Mouse (Mus musculus) ES-Bruce4 (cell line): ENCODE results near the gene Sh3gl1. TPM values are rescaled to one million over a fixed set of nuclear protein-coding genes. Genes with fewer than 3 reads are reported as not detected.
A peak's percentile ranks its signal among the peaks of the same experiment; 100 is the strongest.

Experiments
- H3K27ac ChIP-seq: 2 replicates; pipeline ENCODE4 v1.5.1; 2012; ENCODE audit warnings: low read length, inconsistent platforms; ENCODE audit not compliant: insufficient read depth
- H3K27me3 ChIP-seq: 2 replicates; pipeline ENCODE4 v1.6.1; 2012; ENCODE audit warnings: mild to moderate bottlenecking, low read length, inconsistent platforms; ENCODE audit not compliant: control insufficient read depth, poor library complexity, insufficient read depth, severe bottlenecking
- H3K36me3 ChIP-seq: 2 replicates; pipeline ENCODE4 v1.6.1; 2012; ENCODE audit warnings: inconsistent platforms, mild to moderate bottlenecking, low read length, moderate library complexity; ENCODE audit not compliant: control insufficient read depth, poor library complexity, insufficient read depth, severe bottlenecking
- H3K4me1 ChIP-seq: one replicate; pipeline ENCODE4 v1.8.1; 2011; ENCODE audit warnings: low read length; ENCODE audit not compliant: control insufficient read depth, insufficient read depth
- H3K4me3 ChIP-seq: 2 replicates; pipeline ENCODE4 v1.5.1; 2011; ENCODE audit warnings: low read depth, mild to moderate bottlenecking, low read length
- H3K9ac ChIP-seq: 2 replicates; pipeline ENCODE4 v1.6.1; 2012; ENCODE audit warnings: low read depth, mild to moderate bottlenecking, inconsistent platforms; ENCODE audit not compliant: poor library complexity, severe bottlenecking
- H3K9me3 ChIP-seq: replicated peaks from 2 replicates; pipeline ENCODE4 v1.6.1; 2012; ENCODE audit warnings: mild to moderate bottlenecking, low read length, inconsistent platforms; ENCODE audit not compliant: control insufficient read depth, poor library complexity, insufficient read depth, severe bottlenecking
- CTCF ChIP-seq: IDR thresholded peaks from one replicate; pipeline ENCODE4 v1.8.1; 2011; ENCODE audit warnings: low read depth, low read length
- EP300 ChIP-seq: IDR thresholded peaks from 2 replicates; pipeline ENCODE4 v1.6.1; 2011; ENCODE audit warnings: low read depth, low read length; ENCODE audit not compliant: insufficient read depth
- POLR2A ChIP-seq: IDR thresholded peaks from one replicate; pipeline ENCODE4 v1.8.1; 2011; ENCODE audit warnings: low read length; ENCODE audit not compliant: insufficient read depth
- polyA plus RNA-seq: library from polyadenylated mRNA; stranded (reverse); fragments of >200 nt; gene quantifications from 2 replicates; pipeline ENCODE4 v1.2.4, GENCODE M21; 2011; ENCODE audit warnings: low read depth; ENCODE audit not compliant: missing spikeins, insufficient read depth, insufficient read length

The Sh3gl1 gene
- polyA plus RNA-seq, 1 experiment = 52.3 TPM

DNA sequence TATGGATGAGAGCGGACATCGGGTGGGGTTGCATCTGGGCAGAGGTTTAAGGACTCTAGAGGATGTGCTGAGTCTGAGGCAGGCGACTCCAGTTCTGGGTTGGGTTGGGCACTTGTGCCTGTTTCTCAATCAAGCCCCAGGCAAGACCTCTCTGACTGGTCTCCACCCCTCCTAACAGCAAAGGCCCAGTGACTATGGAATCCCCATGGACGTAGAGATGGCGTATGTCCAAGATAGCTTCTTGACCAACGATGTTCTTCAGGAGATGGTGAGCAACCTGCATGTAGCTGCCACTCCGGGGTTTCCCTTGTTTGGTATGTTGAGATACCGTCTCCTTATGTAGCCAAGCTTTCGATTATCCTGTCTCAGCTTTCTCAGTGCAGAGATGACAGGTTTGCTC lies 21.1 kb downstream of the Sh3gl1 start:
- Histone ChIP-seq H3K9ac (no peak overlapping the region), H3K36me3 (peaks cover 39% of the 10 kb centered on the region), H3K27me3 (no peaks in the 10 kb centered on the region), H3K4me3 (no peak overlapping the region), H3K27ac (no peak overlapping the region), H3K4me1 (peaks cover 1% of the 10 kb centered on the region), H3K9me3 (no peaks in the 10 kb centered on the region)
- TF ChIP-seq EP300 (no peak), CTCF (no peak), POLR2A (no peak)

DNA sequence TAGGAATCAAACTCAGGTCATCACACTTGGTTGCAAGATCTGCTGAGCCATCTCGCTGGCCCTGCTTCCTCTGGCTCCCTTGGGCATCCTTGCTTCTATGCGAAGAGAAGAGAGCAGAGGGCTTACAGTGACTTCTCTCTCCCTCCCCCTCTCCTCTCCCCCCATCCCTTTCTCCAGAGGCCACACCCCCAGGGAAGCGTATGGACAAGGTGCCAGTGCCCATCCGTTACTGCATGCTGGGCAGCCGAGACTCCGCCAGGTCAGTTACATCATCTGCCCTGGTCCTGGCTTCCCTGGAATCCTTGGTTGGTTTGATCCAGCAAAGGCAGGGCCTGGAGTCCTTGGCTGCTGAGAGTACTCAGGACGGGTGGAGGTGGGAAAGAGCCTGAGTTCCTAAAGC lies 25.0 kb downstream of the Sh3gl1 start:
- Histone ChIP-seq H3K4me3 (no peak overlapping the region), H3K4me1 (peaks cover 6% of the 10 kb centered on the region), H3K9ac (no peak overlapping the region), H3K27me3 (no peaks in the 10 kb centered on the region), H3K36me3 (peaks cover 29% of the 10 kb centered on the region), H3K9me3 (no peaks in the 10 kb centered on the region), H3K27ac (no peak overlapping the region)
- TF ChIP-seq EP300 = no peak
- no peak for TF ChIP-seq POLR2A
- TF ChIP-seq CTCF = no peak

DNA sequence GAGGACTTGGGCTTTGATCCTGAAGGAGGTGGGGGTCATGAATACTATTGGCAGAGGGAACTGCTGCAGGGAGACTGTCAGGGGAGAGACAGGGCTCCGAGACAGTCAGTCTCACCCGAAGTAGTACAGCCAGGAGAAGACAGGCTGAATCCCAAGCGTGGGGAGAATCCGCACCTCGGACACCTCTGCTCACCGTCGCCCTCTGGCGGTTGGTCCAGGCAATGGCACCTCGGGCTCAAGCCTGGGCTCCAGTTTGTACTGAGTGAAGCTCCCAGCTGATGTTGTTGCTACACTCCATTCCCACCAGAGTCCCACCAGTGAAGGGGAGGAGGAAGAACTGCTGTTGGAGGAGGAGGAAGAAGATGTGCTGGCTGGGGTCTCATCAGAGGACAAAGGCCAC lies 25.8 kb downstream of the Sh3gl1 start:
- Histone ChIP-seq H3K9ac (peak overlapping the region; percentile 38; the same call in 1 of the 2 replicates), H3K27ac (no peak overlapping the region), H3K4me3 (peak overlapping the region; percentile 94), H3K4me1 (peaks cover 6% of the 10 kb centered on the region), H3K9me3 (no peaks in the 10 kb centered on the region), H3K36me3 (peaks cover 22% of the 10 kb centered on the region), H3K27me3 (no peaks in the 10 kb centered on the region)
- TF ChIP-seq EP300 (no peak), CTCF (peak; percentile 95), POLR2A (no peak)

DNA sequence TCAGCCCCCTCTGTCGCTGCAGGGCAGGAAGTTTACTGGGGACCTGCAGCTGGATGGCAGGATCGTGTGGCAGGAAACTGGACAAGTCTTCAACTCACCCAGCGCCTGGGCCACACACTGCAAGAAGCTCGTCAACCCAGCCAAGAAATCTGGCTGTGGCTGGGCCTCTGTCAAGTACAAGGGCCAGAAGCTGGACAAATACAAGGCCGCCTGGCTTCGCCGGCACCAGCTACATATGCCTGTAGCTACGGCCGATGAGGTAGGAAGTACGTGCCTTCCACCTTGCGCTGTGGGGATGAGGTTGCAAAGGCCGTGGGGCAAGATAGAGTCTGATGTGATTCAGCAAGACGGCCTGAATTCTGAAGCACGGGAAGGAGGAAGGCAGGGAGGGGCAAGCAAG lies 26.2 kb downstream of the Sh3gl1 start:
- H3K36me3 ChIP-seq = peaks cover 18% of the 10 kb centered on the region
- H3K4me3 ChIP-seq = peak overlapping the region; percentile 94
- H3K9me3 ChIP-seq = no peaks in the 10 kb centered on the region
- no peaks in the 10 kb centered on the region for H3K27me3 ChIP-seq
- no peak overlapping the region for H3K27ac ChIP-seq
- TF ChIP-seq CTCF (no peak), EP300 (no peak), POLR2A (no peak)
- H3K9ac ChIP-seq = peak overlapping the region; percentile 38
- peaks cover 6% of the 10 kb centered on the region for H3K4me1 ChIP-seq

DNA sequence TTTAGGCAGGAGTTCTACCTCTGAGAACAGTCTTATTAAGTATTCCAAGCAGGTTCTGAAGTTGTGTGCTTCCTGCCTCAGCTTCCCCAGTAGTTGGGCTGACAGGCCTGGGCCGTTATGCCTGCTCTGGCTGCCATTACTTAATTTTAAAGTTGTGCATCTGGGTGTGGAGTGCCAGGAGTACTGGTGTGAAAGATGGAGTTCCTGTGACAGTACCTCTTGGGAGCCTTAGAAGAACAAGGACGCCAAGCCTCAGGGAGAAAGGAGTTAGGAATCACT lies 26.5 kb downstream of the Sh3gl1 start:
- Histone ChIP-seq H3K27ac (no peak overlapping the region), H3K27me3 (no peaks in the 10 kb centered on the region), H3K9ac (peak overlapping the region; percentile 38), H3K4me1 (peaks cover 8% of the 10 kb centered on the region), H3K9me3 (no peaks in the 10 kb centered on the region), H3K36me3 (peaks cover 17% of the 10 kb centered on the region), H3K4me3 (peak overlapping the region; percentile 94)
- TF ChIP-seq EP300 (no peak), POLR2A (no peak), CTCF (no peak)

DNA sequence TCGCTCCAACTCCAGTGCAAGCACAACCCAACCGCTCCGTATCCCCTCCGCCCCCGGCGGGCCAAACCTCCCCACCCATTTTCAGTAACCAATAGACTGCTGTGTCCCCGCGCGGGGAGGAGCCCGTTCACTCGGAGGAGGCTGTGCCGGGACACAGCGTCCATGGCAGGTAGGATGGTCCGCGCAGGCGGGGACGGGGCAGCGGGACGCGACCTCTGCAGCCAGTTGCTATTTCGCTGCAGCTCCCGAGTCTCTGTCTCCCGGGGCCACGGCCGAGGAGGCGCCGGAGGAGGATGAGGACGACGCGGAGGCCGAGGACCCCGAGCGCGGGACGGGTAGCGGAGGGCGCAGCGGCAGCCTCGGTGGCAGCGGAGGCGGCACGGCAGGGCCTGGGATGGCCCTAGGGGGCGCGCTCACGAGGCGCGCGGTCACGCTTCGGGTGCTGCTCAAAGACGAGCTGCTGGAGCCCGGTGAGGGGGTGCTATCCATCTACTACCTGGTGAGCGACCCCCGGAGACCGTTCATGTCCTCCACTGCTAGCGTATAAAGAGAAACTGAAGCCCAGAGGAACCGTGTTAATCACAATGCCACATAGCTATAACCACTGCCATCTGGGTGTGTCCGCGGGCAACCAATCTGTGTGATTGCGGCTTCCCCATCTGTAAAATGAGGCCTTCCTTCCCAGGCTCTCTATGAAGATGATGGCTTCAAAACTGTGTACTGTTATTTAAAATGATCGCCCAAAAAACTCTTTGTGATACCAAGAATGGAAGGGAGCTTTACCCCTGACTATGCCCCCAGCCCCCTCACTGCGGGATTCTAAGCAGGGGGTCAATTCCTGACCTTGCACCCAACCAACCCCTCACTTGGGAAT lies 27.1 kb downstream of the Sh3gl1 start:
- peaks cover 14% of the 10 kb centered on the region for H3K36me3 ChIP-seq
- peak overlapping the region; percentile 94 for H3K4me3 ChIP-seq
- no peaks in the 10 kb centered on the region for H3K27me3 ChIP-seq
- TF ChIP-seq POLR2A = peak; percentile 85
- TF ChIP-seq EP300 = no peak
- peak; percentile 23 for TF ChIP-seq CTCF
- H3K27ac ChIP-seq = 0 out of 2 replicates have a peak overlapping the region, but pooled peaks have one; percentile 87
- no peaks in the 10 kb centered on the region for H3K9me3 ChIP-seq
- peaks cover 8% of the 10 kb centered on the region for H3K4me1 ChIP-seq
- peak overlapping the region; percentile 38 for H3K9ac ChIP-seq
